Mouse (Mus musculus) MEL (cell line): ENCODE measurements at regions not wholly inside any gene's neighbourhood (a gene's known extent, or its start where the extent isn't known, plus 50 kb on each side); places are given as distances from the start of the nearest gene placed in this dataset.

Experiments
- DNase-seq: peaks from one replicate; pipeline ENCODE4 v3.0.0; 2011; ENCODE audit warnings: low read depth, low spot score
- H3K27ac ChIP-seq: 2 replicates; pipeline ENCODE4 v1.5.1; 2012; ENCODE audit warnings: low read depth, mild to moderate bottlenecking, control low read depth, low read length, moderate library complexity; ENCODE audit not compliant: control insufficient read depth
- H3K27me3 ChIP-seq, 2 experiments: fragments of 150-350 bp in 1 of 2; sonication (generic) in 1 of 2; 2 replicates each; pipeline ENCODE4 v1.6.1; 2012; ENCODE audit warnings: low read length in 2 of 2, mild to moderate bottlenecking in 2 of 2, improper control_type of control experiment in 1 of 2, moderate library complexity in 1 of 2; ENCODE audit not compliant: insufficient read depth in 2 of 2, control insufficient read depth in 1 of 2
- H3K36me3 ChIP-seq, 2 experiments: 2 replicates each; pipeline ENCODE4 v1.6.1; 2012 to 2014; ENCODE audit warnings: low read length in 2 of 2, improper control_type of control experiment in 1 of 2, inconsistent platforms in 1 of 2, mild to moderate bottlenecking in 1 of 2; ENCODE audit not compliant: insufficient read depth in 2 of 2, control insufficient read depth in 1 of 2
- H3K4me1 ChIP-seq, 2 experiments: fragments of 150-350 bp in 1 of 2; sonication (generic) in 1 of 2; 2 replicates each; pipeline ENCODE4 v1.6.1; 2012; ENCODE audit warnings: low read length in 2 of 2, improper control_type of control experiment in 1 of 2, mild to moderate bottlenecking in 1 of 2; ENCODE audit not compliant: insufficient read depth in 2 of 2, control insufficient read depth in 1 of 2
- H3K4me3 ChIP-seq, 2 experiments: fragments of 150-350 bp in 1 of 2; sonication (generic) in 1 of 2; 2 replicates each; pipeline ENCODE4 v1.5.1; 2012; ENCODE audit warnings: low read depth in 2 of 2, low read length in 2 of 2, mild to moderate bottlenecking in 2 of 2, moderate library complexity in 2 of 2, control low read depth in 1 of 2, improper control_type of control experiment in 1 of 2; ENCODE audit not compliant: control insufficient read depth in 1 of 2, insufficient read depth in 1 of 2
- H3K79me2 ChIP-seq: 2 replicates; pipeline ENCODE4 v1.6.1; 2012; ENCODE audit warnings: mild to moderate bottlenecking, low read length, moderate library complexity; ENCODE audit not compliant: control insufficient read depth, poor library complexity, insufficient read depth
- H3K9ac ChIP-seq: 2 replicates; pipeline ENCODE4 v1.6.1; 2012; ENCODE audit warnings: low read depth, mild to moderate bottlenecking, control low read depth, low read length, moderate library complexity; ENCODE audit not compliant: control insufficient read depth, poor library complexity, severe bottlenecking
- H3K9me3 ChIP-seq: fragments of 150-350 bp; sonication (generic); replicated peaks from 2 replicates; pipeline ENCODE4 v1.6.1; 2012; ENCODE audit warnings: mild to moderate bottlenecking, low read length, improper control_type of control experiment, moderate library complexity; ENCODE audit not compliant: insufficient read depth
- BHLHE40 ChIP-seq: IDR thresholded peaks from 2 replicates; pipeline ENCODE4 v1.6.1; 2012; ENCODE audit warnings: low read depth, mild to moderate bottlenecking, inconsistent platforms, low read length, improper control_type of control experiment, borderline replicate concordance
- CHD1 ChIP-seq: IDR thresholded peaks from 2 replicates; pipeline ENCODE4 v1.6.1; 2012; ENCODE audit warnings: low read depth, mild to moderate bottlenecking, inconsistent platforms, low read length, improper control_type of control experiment
- CTCF ChIP-seq, 3 experiments: IDR thresholded peaks in 2 of 3; conservative IDR thresholded peaks in 1 of 3; 2 replicates each; pipeline ENCODE4 v1.5.1; 2011 to 2012; ENCODE audit warnings: low read length in 3 of 3, low read depth in 2 of 3, mild to moderate bottlenecking in 2 of 3, improper control_type of control experiment in 1 of 3, inconsistent platforms in 1 of 3, mixed read lengths in 1 of 3, moderate library complexity in 1 of 3; ENCODE audit not compliant: control insufficient read depth in 1 of 3, insufficient read depth in 1 of 3, poor library complexity in 1 of 3, severe bottlenecking in 1 of 3
- HCFC1 ChIP-seq: IDR thresholded peaks from 2 replicates; pipeline ENCODE4 v1.6.1; 2012; ENCODE audit warnings: low read depth, mild to moderate bottlenecking, inconsistent platforms, low read length, improper control_type of control experiment, moderate library complexity
- JUND ChIP-seq: IDR thresholded peaks from 2 replicates; pipeline ENCODE4 v1.6.1; 2011; ENCODE audit warnings: low read depth, mild to moderate bottlenecking, improper control_type of control experiment, low read length
- KAT2A ChIP-seq: conservative IDR thresholded peaks from 2 replicates; pipeline ENCODE4 v1.6.1; 2012; ENCODE audit warnings: low read depth, low read length, improper control_type of control experiment, inconsistent platforms
- MAFK ChIP-seq: IDR thresholded peaks from 2 replicates; pipeline ENCODE4 v1.6.1; 2011; ENCODE audit warnings: low read depth, mild to moderate bottlenecking, low read length, improper control_type of control experiment, borderline replicate concordance
- MAZ ChIP-seq: IDR thresholded peaks from 2 replicates; pipeline ENCODE4 v1.6.1; 2012; ENCODE audit warnings: low read depth, mild to moderate bottlenecking, inconsistent platforms, low read length, improper control_type of control experiment
- MYB ChIP-seq: IDR thresholded peaks from 2 replicates; pipeline ENCODE4 v1.6.1; 2011; ENCODE audit warnings: mild to moderate bottlenecking, low read depth, low read length, improper control_type of control experiment
- NRF1 ChIP-seq: IDR thresholded peaks from 2 replicates; pipeline ENCODE4 v1.6.1; 2014; ENCODE audit warnings: low read depth, mild to moderate bottlenecking, inconsistent platforms, low read length, improper control_type of control experiment, moderate library complexity; ENCODE audit not compliant: poor library complexity, insufficient read depth, severe bottlenecking
- POLR2AphosphoS2 ChIP-seq: IDR thresholded peaks from 2 replicates; pipeline ENCODE4 v1.6.1; 2011; ENCODE audit warnings: low read length, improper control_type of control experiment
- RAD21 ChIP-seq: IDR thresholded peaks from 2 replicates; pipeline ENCODE4 v1.6.1; 2011; ENCODE audit warnings: mild to moderate bottlenecking, low read depth, low read length, improper control_type of control experiment
- SMC3 ChIP-seq: IDR thresholded peaks from 2 replicates; pipeline ENCODE4 v1.6.1; 2011; ENCODE audit warnings: low read depth, low read length, improper control_type of control experiment
- TCF12 ChIP-seq: IDR thresholded peaks from 2 replicates; pipeline ENCODE4 v1.6.1; 2014; ENCODE audit warnings: low read depth, mild to moderate bottlenecking, inconsistent platforms, low read length, improper control_type of control experiment, moderate library complexity
- UBTF ChIP-seq: IDR thresholded peaks from 2 replicates; pipeline ENCODE4 v1.6.1; 2012; ENCODE audit warnings: low read depth, mild to moderate bottlenecking, inconsistent platforms, low read length, improper control_type of control experiment, moderate library complexity, borderline replicate concordance; ENCODE audit not compliant: insufficient read depth
- USF1 ChIP-seq: IDR thresholded peaks from 2 replicates; pipeline ENCODE4 v1.6.1; 2014; ENCODE audit warnings: low read depth, mild to moderate bottlenecking, inconsistent platforms, low read length, improper control_type of control experiment, moderate library complexity

- H3K4me3 ChIP-seq = no peak overlapping the region
- no peaks in the 10 kb centered on the region for H3K36me3 ChIP-seq
- TF ChIP-seq HCFC1 (no peak), CHD1 (no peak), KAT2A (no peak), POLR2AphosphoS2 (no peak), NRF1 (no peak), MYB (no peak), BHLHE40 (no peak), RAD21 (no peak)
- TF ChIP-seq, all 39 proteins: peak for 0
Measured at GRCm38 (mm10) chr2:123349625-123350346, 584.7 kb downstream of the Sqor start.

DNA sequence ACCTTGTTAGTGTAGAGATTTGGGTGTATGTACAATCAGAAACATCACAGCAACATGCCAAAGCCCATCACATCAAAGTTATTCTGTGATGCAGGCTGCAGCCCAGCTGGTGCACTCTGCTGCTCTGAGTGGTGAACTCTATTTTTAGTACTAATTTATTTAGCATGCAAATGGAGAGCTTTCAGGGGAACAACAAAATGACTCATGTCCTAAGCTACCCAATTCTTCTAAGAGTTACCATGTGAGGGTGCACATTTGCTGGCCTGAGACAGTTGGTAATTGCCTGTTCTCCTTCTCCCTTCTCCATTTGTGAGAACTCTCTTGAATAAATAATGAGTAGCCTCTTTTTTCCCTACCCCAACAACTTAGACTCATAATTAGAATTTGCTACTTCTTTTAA is 599.2 kb downstream of the Sqor start:
- Histone ChIP-seq H3K27me3 (no peaks in the 10 kb centered on the region), H3K4me1 (no peaks in the 10 kb centered on the region), H3K9ac (no peak overlapping the region), H3K36me3 (no peaks in the 10 kb centered on the region), H3K79me2 (no peaks in the 10 kb centered on the region), H3K4me3 (no peak overlapping the region), H3K9me3 (no peaks in the 10 kb centered on the region), H3K27ac (no peak overlapping the region)
- TF ChIP-seq MAZ (no peak), CTCF (IDR thresholded peaks at IDR 0.05 in 2 of 3, conservative IDR thresholded peaks at IDR 0.05 in 1 of 3; ENCODE audit: control insufficient read depth in 1 of 3, insufficient read depth in 1 of 3, low read depth in 2 of 3, low read length in 3 of 3, poor library complexity in 1 of 3, severe bottlenecking in 1 of 3) (no peak), MAFK (no peak), RAD21 (no peak), HCFC1 (no peak)
- no peak for DNase-seq

More at GRCm38 (mm10) chr2:123349625-123350346, 584.7 kb downstream of the Sqor start:
- Histone ChIP-seq H3K4me1 (no peaks in the 10 kb centered on the region), H3K79me2 (no peaks in the 10 kb centered on the region), H3K27me3 (no peaks in the 10 kb centered on the region), H3K27ac (no peak overlapping the region), H3K9ac (no peak overlapping the region), H3K9me3 (no peaks in the 10 kb centered on the region)
- no peak for DNase-seq

- Histone ChIP-seq H3K4me3 (no peak overlapping the region), H3K27ac (no peak overlapping the region), H3K9me3 (no peaks in the 10 kb centered on the region)
- DNase-seq = no peak
- TF ChIP-seq USF1 = no peak
- TF ChIP-seq CTCF (IDR thresholded peaks at IDR 0.05 in 2 of 3, conservative IDR thresholded peaks at IDR 0.05 in 1 of 3; ENCODE audit: control insufficient read depth in 1 of 3, insufficient read depth in 1 of 3, low read depth in 2 of 3, low read length in 3 of 3, poor library complexity in 1 of 3, severe bottlenecking in 1 of 3) = no peak
- no peak for TF ChIP-seq RAD21
- no peak for TF ChIP-seq UBTF
- TF ChIP-seq MAFK = no peak
- no peak for TF ChIP-seq TCF12
- no peak for TF ChIP-seq HCFC1
- no peak for TF ChIP-seq JUND
- no peak for TF ChIP-seq SMC3
- TF ChIP-seq, all 39 proteins: peak for 0
- no peaks in the 10 kb centered on the region for H3K4me1 ChIP-seq
- H3K9ac ChIP-seq = no peak overlapping the region
- no peaks in the 10 kb centered on the region for H3K36me3 ChIP-seq
- no peaks in the 10 kb centered on the region for H3K27me3 ChIP-seq
- no peaks in the 10 kb centered on the region for H3K79me2 ChIP-seq
Measured at GRCm38 (mm10) chr2:123366571-123366970, 601.5 kb downstream of the Sqor start.
